Mouse (Mus musculus) lung, postnatal 14 days (tissue): ENCODE measurements around the gene Cacng5.

Source experiments
- DNase-seq: peaks from one replicate; pipeline ENCODE4 v3.0.0; 2021

The Cacng5 gene

DNA sequence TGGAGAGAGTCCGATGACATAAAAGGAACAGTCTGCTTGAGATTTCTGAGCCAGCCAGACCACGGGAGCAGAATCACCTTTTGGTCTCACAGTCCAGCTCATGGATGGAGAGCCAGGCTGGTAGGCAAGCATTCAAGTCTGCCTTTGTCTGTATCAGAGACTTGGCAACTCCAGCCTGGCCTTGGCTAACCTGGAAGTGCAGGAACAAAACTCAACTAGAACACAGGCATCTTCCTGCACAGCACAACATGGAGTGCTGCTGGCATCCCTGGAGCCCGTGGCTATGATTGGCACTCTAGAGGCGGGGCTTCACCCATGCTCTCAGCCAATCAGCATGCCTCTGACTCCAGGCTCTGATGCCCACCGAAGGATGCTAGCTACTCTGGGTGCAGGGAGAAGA, 38.0 kb downstream of the Cacng5 start:
- no peak for DNase-seq

DNA sequence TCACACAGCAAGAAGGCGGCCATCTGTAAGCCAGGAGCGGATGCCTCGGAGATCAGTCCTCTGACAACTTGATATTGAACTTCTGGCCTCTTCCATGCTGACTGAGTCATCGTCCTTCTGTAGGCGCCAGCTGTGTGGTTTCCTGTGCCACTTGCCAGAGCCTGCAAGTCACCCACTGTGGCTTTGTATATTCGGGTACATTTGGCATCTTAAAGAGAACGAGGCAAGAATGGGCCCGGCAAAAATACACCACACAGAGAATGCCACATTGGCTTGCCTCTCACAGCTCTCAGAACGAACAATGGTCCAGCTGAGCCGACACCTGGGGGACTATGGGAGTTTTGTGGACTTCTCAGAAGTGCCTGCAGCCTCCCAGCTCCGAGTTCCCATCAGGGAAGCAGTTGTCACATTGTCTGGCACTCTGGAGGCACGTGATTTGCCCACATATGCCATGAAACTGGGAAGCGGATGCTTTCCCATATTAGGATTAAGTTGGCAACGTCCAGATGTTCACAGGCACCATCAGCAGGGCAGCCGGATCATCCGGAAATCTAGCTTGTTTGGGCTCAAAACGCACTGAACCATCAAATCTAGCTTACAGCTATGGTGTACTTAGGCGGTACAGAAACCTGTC, 38.9 kb downstream of the Cacng5 start:
- peak; percentile 8 for DNase-seq

DNA sequence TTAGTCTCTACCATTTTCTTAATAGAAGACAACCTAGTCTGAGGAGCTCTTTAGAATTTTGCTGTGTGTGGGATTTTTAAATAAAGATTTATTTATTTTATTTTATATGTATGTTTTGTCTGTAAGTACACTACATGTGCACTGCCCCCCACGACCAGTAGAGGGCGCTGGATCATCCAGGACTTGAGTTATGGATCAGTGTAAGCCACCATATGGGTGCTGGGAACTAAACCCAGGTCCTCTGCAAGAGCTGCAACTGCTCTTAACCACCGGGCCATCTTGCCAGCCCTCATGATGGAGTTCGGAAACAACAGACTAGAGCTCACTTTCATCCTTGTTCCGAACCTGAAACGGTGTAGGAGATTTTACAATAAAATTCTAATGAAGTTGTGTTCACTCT, 42.1 kb downstream of the Cacng5 start:
- no peak for DNase-seq

GRCm38 (mm10) chr11:107867509-107867908, 47.3 kb downstream of the Cacng5 start:
- no peak for DNase-seq

- DNase-seq: peak; percentile 82
Observed at GRCm38 (mm10) chr11:107865128-107865527, 49.7 kb downstream of the Cacng5 start.

DNA sequence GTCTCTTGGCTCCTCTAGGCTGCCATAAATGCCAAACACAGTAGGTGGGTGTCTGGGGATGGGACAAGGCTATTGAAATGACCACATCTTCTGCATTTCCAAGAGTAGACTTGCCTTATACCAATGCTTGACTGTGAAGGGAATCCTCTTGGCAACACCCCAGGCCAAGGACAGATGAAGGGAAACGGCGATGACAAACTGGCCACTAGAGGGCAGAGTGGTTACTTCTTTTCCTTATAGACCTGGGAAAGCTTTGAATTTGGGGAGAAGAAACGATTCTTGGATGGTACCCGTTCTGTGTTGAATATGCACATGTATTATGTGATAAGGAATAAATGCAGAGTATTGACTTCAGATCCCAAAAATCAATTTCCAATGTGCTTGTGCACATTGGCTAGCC, 50.8 kb downstream of the Cacng5 start:
- peak; percentile 80 for DNase-seq

- DNase-seq: no peak
Observed at GRCm38 (mm10) chr11:107861738-107862137, 53.1 kb downstream of the Cacng5 start.

- no peak for DNase-seq
Observed at GRCm38 (mm10) chr11:107859871-107860270, 55.0 kb downstream of the Cacng5 start.

DNA sequence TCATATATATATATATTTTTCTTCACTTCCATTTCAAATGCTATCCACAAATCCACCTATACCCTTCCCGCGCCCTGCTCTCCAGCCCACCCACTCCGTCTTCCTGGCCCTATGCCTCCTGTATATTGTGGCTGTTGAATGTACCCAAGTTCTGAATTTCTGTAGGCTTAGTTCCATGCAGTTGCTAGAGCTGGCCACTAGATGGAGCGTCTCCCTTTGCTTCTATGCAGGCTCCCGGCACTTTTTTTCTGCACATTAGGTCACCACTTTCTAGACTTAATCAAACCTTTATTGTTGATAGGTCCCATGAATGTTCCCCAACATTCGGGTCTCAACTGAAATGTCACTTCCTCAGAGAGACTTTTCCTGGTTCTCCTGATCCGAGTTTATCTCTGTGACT, 55.6 kb downstream of the Cacng5 start:
- DNase-seq: peak; percentile 52

DNA sequence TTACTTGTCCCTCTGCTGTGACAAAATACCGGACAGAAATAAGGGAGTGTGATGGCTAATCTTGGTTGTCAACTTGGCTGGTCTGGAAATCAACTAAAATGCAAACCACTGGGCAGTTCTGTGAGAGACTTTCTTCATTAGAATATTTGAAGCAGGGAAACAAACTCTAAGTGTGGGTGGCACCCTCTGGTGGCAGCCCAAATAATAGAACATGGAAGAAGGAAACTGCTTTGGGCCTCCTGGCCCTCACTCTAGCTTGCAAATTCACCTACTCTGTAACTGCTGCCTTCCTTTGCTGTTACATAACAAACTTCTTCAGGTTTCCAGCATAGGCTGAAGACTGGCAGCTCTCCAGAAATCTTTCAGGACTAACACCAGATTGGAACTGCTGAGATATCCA, 61.8 kb downstream of the Cacng5 start:
- DNase-seq: peak; percentile 61

GRCm38 (mm10) chr11:107849621-107850020, 65.2 kb downstream of the Cacng5 start:
- no peak for DNase-seq

DNA sequence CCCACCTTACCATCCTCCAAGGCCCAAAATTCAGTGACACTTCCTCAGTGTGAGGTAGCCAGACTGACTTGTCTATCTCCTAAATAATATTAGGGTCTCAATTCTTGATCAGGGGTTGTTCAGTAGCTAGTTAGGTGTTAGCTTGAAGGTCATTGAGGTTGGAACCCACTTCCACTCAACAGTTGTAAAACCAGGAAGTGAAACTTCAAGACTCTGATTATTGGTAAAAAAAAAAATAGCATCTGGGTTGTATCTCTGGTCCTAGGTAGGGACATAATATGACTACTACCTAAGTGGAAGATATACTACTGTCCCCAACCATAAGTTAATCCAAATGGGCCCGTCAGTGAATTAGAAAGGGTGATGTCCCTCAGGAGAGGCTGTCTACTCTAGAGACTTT, 70.7 kb downstream of the Cacng5 start:
- DNase-seq: no peak

GRCm38 (mm10) chr11:107833351-107834040, 81.4 kb downstream of the Cacng5 start:
- DNase-seq: no peak
